Mouse (Mus musculus): ENCODE measurements around the gene Ash1l.

- TF ChIP-seq CTCF (IDR thresholded peaks at IDR 0.05; ENCODE audit: insufficient read depth, low read length) (no peak), POLR2A (IDR thresholded peaks at IDR 0.05; ENCODE audit: borderline replicate concordance, extremely low read depth, low read depth, low read length) (no peak)
These were observed 162.6 kb downstream of the Ash1l start for GRCm38 (mm10) chr3:89113058-89113457.
